1 mouse cellular context compared by ENCODE assay signal in genomic region chr2:25106045-25106444, GRCm38 (mm10).
TF ChIP-seq lines count a peak whose summit lies in the region.

No protein-coding gene starts in this region.

TF ChIP-seq in MEL, 35 proteins besides CTCF, POLR2A, EP300 and RAD21 (continued from another document):
- TF ChIP-seq ZNF384 (IDR thresholded peaks at IDR 0.05; ENCODE audit: low read depth, low read length) (no peak), MAFK (IDR thresholded peaks at IDR 0.05; ENCODE audit: borderline replicate concordance, low read depth, low read length) (no peak)
TF ChIP-seq in MEL: peak in this region for 5.
